In the genomic region with DNA sequence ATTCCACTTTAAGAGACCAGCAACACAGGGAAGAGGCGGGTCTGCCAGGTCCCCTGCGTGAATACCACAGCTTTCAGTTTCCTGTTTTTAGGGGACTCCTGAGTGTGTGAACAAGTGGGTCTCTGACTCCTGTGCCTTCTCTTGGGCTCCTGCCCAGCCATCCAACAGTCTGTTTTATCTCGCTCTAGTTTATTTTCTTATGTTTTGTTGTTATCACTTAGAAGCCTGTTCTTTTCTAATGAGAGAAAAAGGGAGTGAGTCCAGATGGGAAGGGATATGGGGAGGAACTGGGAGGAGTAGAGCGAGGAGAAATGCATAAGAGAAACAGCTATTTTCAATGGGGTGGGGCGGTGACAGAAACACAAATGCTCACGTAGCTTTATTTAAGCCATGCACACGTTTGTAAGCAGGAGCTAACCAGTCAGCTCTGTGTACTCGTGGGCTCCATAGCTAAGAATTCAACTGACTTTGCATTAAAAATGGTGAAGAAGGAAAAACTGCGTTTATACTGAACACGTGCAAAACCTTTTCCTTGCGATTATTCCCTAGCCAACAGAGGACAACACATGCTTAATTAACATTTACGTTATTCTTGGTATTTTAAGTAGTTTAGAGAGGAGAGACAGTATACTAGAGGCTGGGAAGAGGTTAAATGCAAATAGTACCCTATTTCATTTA, we compare ENCODE assay signal across 18 mouse cellular contexts. TPM values are rescaled to one million over a fixed set of nuclear protein-coding genes. Genes with fewer than 3 reads are reported as not detected.
"Had no signal": no experiment of that assay in that cellular context is flagged by ENCODE, and none has a peak within 500 bp of the region (broad histone marks: within the 10 kb centered on the region; RNA-seq: fewer than 3 reads in every experiment).

No protein-coding gene starts in this region.

- H3K4me1 ChIP-seq: megakaryocyte, embryonic 14.5 days; midbrain, embryonic 12.5 days; neural tube, embryonic 13.5 days; stomach, embryonic 15.5 days had no signal

- H3K27ac ChIP-seq: liver, embryonic 14.5 days; midbrain, embryonic 12.5 days; neural tube, embryonic 13.5 days; stomach, embryonic 15.5 days; stomach, postnatal 0 days had no signal

- H3K4me3 ChIP-seq: megakaryocyte, embryonic 14.5 days; midbrain, embryonic 12.5 days; myocyte; neural tube, embryonic 13.5 days; stomach, embryonic 15.5 days had no signal

- H3K27me3 ChIP-seq: megakaryocyte, embryonic 14.5 days; midbrain, embryonic 12.5 days; neural tube, embryonic 13.5 days; stomach, embryonic 15.5 days had no signal

- DNase-seq: lung, adult 18-20 months; lung, embryonic 14.5 days; lung, postnatal 10 days; lung, postnatal 4 days; midbrain, embryonic 14.5 days; right cerebral cortex, postnatal 14 days; thymus, adult 2 months; thymus, postnatal 25 days; thymus, postnatal 4 days had no signal

- H3K9ac ChIP-seq: liver, embryonic 14.5 days; lung, embryonic 14.5 days; midbrain, embryonic 12.5 days; neural tube, embryonic 13.5 days; stomach, embryonic 15.5 days had no signal

- H3K9me3 ChIP-seq: megakaryocyte, embryonic 14.5 days; midbrain, embryonic 12.5 days; neural tube, embryonic 13.5 days; stomach, embryonic 15.5 days had no signal

- ATAC-seq: midbrain, embryonic 16.5 days had no signal

RNA-seq across cellular contexts. Expression of a gene that starts 34.4 kb away (rescaled TPM):
- total RNA-seq: neutrophil, adult 5-6 weeks had no signal
